Mouse (Mus musculus) lung, adult 2 months (tissue): ENCODE data around the gene Sdk1.

Experiments
- CTCF ChIP-seq: fragments of 200-500 bp; IDR thresholded peaks from 2 replicates; pipeline ENCODE4 v1.5.1; 2011; ENCODE audit warnings: mild to moderate bottlenecking, low read length, control low read depth; ENCODE audit not compliant: insufficient read depth
- POLR2A ChIP-seq: fragments of 200-500 bp; IDR thresholded peaks from 2 replicates; pipeline ENCODE4 v1.6.1; 2011; ENCODE audit warnings: low read depth, mild to moderate bottlenecking, control low read depth, low read length, borderline replicate concordance; ENCODE audit errors: extremely low read depth

DNA sequence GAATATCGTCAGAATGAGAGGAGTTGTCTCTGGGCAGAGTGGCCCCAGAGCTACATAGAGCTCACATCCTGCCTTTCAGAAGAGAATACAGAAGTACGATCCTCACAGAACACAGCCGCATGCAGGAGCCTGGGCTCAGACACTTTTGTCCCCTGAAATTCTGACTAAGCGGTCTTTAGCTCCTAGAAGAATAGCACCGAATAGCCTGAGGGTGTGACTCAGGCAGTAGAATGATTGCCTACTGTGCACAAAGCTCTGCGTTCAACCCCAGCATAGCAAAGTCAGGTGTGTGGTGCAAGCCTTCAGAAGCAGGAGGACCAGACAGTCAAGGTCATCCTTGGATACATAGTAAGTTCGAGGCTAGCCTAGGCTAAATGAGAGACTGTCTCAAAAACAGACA, 775.7 kb downstream of the Sdk1 start:
- TF ChIP-seq CTCF = no peak
- no peak for TF ChIP-seq POLR2A
